Mouse (Mus musculus) thymus, postnatal 10 days (tissue): ENCODE results near the gene Rabl3.

Source experiments
- DNase-seq, 2 experiments: peaks; one replicate each; pipeline ENCODE4 v3.0.0; 2021; ENCODE audit warnings: low spot score in 2 of 2

The Rabl3 gene

GRCm38 (mm10) chr16:37539611-37540580 is at the start of gene Rabl3, which contains the start of gene Gtf2e1:
Rabl3 (plus strand) TSS chr16:37539885.
Gtf2e1 (minus strand) TSS chr16:37539789.
- peak; percentile 92 to 94 for DNase-seq

- DNase-seq, result no peak
These were observed 44.7 kb upstream of the Rabl3 start for GRCm38 (mm10) chr16:37495017-37495416.

- no peak for DNase-seq
These were observed 41.1 kb upstream of the Rabl3 start for GRCm38 (mm10) chr16:37498581-37498980.

GRCm38 (mm10) chr16:37504517-37504916 is 35.2 kb upstream of the Rabl3 start:
- no peak for DNase-seq

GRCm38 (mm10) chr16:37506751-37507150 is 32.9 kb upstream of the Rabl3 start:
- no peak for DNase-seq

- DNase-seq, result no peak
These were observed 28.2 kb upstream of the Rabl3 start for GRCm38 (mm10) chr16:37511489-37511888.

- DNase-seq, result no peak
These were observed 25.0 kb upstream of the Rabl3 start for GRCm38 (mm10) chr16:37514644-37515043.

- no peak for DNase-seq
These were observed 23.2 kb upstream of the Rabl3 start for GRCm38 (mm10) chr16:37516376-37516993.

GRCm38 (mm10) chr16:37517596-37518211 is 22.0 kb upstream of the Rabl3 start:
- DNase-seq, result no peak

GRCm38 (mm10) chr16:37518662-37519061 is 21.0 kb upstream of the Rabl3 start:
- no peak for DNase-seq

- no peak for DNase-seq
These were observed 20.0 kb upstream of the Rabl3 start for GRCm38 (mm10) chr16:37519721-37520120.

- no peak for DNase-seq
These were observed 19.3 kb upstream of the Rabl3 start for GRCm38 (mm10) chr16:37520190-37521040.

- no peak for DNase-seq
These were observed 17.5 kb upstream of the Rabl3 start for GRCm38 (mm10) chr16:37522100-37522697.

GRCm38 (mm10) chr16:37525121-37525520 is 14.6 kb upstream of the Rabl3 start:
- DNase-seq, result no peak

GRCm38 (mm10) chr16:37526688-37527223 is 12.9 kb upstream of the Rabl3 start:
- no peak for DNase-seq

GRCm38 (mm10) chr16:37530170-37530569 is 9.5 kb upstream of the Rabl3 start:
- no peak for DNase-seq

GRCm38 (mm10) chr16:37532046-37532445 is 7.6 kb upstream of the Rabl3 start:
- DNase-seq, result no peak

- no peak for DNase-seq
These were observed 6.2 kb upstream of the Rabl3 start for GRCm38 (mm10) chr16:37533369-37534068.

GRCm38 (mm10) chr16:37539240-37539610 is 460 bp upstream of the Rabl3 start:
- DNase-seq, result no peak

- DNase-seq, result no peak
These were observed 1.1 kb downstream of the Rabl3 start for GRCm38 (mm10) chr16:37540776-37541175.
